Mouse (Mus musculus): ENCODE measurements around the gene Dpep3. TPM values are rescaled to one million over a fixed set of nuclear protein-coding genes. Genes with fewer than 3 reads are reported as not detected.

Dpep3 gene
- polyA plus RNA-seq, 1 experiment from 2014 or later, result not detected

DNA sequence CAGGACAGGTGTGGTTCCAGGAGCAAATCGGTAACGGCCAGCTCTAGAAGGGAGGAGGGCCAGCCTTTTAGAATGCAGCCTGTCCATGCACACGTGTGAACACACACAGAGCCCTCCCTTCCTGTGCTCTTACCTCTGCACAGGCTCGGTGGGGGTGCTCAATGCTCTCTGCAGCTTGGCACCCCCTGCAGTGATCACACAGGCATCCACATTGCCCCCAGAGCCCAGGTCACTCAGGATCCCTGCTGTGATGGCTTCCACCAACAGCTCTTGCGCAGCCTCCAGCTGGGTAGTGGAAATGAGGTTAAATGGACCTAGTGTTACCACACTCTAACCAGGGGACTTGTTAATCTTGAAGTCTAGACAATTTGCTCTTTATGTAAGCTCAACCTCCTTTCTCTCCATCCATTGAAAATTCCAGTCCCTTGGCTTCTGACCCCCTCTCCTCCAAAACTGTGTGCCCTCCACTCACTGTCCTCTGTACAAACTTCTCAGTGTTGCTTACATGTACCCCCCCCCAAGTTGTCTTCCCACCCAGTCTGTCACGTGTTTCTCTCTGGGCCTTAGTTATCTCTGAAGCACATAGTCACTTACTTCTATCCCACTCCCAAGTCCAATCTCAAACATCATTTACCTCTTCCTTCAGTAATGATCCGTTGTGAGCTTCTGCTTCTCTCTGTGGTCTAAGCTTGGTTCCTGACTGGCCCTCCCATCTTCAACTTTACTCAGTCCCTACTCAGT, 43.2 kb downstream of the Dpep3 start:
- H3K9me3 ChIP-seq (replicated peaks), result no peaks in the 10 kb centered on the region
- peak overlapping the region; percentile 77 for H3K4me3 ChIP-seq
- H3K36me3 ChIP-seq, result peaks cover 34% of the 10 kb centered on the region
- no peak for ATAC-seq (ENCODE audit: insufficient number of reproducible peaks, low FRiP score)
- H3K4me2 ChIP-seq, result peak overlapping the region; percentile 86
- H3K27me3 ChIP-seq (replicated peaks), result no peaks in the 10 kb centered on the region
- H3K4me1 ChIP-seq (replicated peaks), result peaks cover 22% of the 10 kb centered on the region
- H3K9ac ChIP-seq, result peak overlapping the region; percentile 70
- WGBS, result 26% methylated on average over 7 of the region's 7 CpGs
- peak overlapping the region; percentile 59; the same call in 1 of the 2 replicates for H3K27ac ChIP-seq (ENCODE audit: poor library complexity, severe bottlenecking)

DNA sequence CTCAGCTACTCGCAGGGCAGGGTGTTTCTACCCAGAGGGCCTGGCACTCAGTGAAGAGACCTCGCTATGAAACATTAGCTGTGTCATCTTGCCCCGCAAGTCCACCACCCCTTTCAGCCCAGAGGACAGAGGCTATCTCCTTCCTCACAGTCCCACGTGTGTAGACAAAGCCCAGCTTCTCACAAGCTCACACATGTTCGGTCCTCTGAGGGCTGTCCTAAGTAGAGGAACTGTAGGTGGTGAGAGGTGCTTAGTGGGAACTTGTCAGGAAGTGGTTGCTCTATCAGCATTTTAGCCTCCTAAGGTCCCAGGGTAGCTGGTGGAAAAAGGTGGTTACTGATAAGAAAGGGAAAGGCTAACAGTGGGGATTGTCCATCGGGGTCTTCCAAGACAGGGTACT, 44.1 kb downstream of the Dpep3 start:
- H3K4me3 ChIP-seq, result no peak overlapping the region
- no peak overlapping the region for H3K9ac ChIP-seq
- 54% methylated on average over 6 of the region's 6 CpGs for WGBS
- no peak overlapping the region for H3K27ac ChIP-seq (ENCODE audit: poor library complexity, severe bottlenecking)
- H3K27me3 ChIP-seq (replicated peaks), result no peaks in the 10 kb centered on the region
- H3K9me3 ChIP-seq (replicated peaks), result no peaks in the 10 kb centered on the region
- H3K4me1 ChIP-seq (replicated peaks), result peaks cover 24% of the 10 kb centered on the region
- H3K36me3 ChIP-seq, result peaks cover 32% of the 10 kb centered on the region
- no peak overlapping the region for H3K4me2 ChIP-seq
- no peak for ATAC-seq (ENCODE audit: insufficient number of reproducible peaks, low FRiP score)

DNA sequence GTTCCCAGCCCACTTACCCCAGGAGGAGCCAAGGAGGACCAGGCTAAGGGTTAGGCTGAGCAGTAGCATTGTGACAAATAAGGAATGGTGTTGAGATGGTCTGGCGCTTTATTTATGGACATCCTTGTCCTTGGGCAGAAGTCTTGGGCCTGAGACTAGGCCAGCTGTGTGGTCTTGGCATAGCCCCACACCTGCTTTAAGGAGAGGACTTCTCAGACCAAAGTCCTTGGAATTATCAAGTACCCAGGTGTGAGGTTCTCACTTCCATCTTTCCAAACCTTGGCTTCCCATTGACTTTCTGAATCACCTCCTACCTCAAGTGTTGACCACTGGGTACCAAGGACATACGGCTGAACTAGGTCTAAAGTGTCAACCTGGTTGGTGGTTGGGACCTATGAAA, 45.5 kb downstream of the Dpep3 start, which contains the start of gene Ctrl:
Ctrl (minus strand) TSS at position 101 of the 400 bp plus-strand sequence.
- H3K4me3 ChIP-seq, result no peak within 1 kb of the TSS
- no peak within 1 kb of the TSS for H3K4me2 ChIP-seq
- no peak for ATAC-seq (ENCODE audit: insufficient number of reproducible peaks, low FRiP score)
- WGBS, result 89% methylated on average over 2 of the region's 2 CpGs
- no peak within 1 kb of the TSS for H3K9ac ChIP-seq
- H3K9me3 ChIP-seq (replicated peaks), result no peaks in the 10 kb centered on the region
- H3K27ac ChIP-seq (ENCODE audit: poor library complexity, severe bottlenecking), result no peak within 1 kb of the TSS
- peaks cover 24% of the 10 kb centered on the region for H3K4me1 ChIP-seq (replicated peaks)
- H3K27me3 ChIP-seq (replicated peaks), result no peaks in the 10 kb centered on the region
- H3K36me3 ChIP-seq, result peaks cover 30% of the 10 kb centered on the region

DNA sequence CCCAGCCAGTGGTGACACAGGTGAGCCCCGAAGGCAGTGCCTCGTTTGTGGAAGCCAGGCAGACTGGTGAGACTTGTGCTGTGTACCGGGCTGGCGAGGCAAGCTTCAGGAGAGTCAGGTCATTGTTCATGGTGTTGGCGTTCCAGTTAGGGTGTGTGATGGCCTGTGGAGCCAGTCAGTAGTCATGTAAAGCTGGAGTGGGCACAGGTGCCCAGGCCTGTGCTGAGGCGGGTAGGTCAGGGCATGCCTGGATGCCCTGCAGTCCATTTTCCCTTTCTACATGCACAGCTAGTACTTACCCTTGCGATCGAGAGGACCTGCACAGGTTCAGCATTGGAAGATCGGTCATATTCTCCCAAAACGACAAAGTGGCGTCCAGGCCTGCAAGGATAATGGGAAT, 46.7 kb downstream of the Dpep3 start:
- ATAC-seq (ENCODE audit: insufficient number of reproducible peaks, low FRiP score), result no peak
- peaks cover 33% of the 10 kb centered on the region for H3K36me3 ChIP-seq
- no peaks in the 10 kb centered on the region for H3K27me3 ChIP-seq (replicated peaks)

DNA sequence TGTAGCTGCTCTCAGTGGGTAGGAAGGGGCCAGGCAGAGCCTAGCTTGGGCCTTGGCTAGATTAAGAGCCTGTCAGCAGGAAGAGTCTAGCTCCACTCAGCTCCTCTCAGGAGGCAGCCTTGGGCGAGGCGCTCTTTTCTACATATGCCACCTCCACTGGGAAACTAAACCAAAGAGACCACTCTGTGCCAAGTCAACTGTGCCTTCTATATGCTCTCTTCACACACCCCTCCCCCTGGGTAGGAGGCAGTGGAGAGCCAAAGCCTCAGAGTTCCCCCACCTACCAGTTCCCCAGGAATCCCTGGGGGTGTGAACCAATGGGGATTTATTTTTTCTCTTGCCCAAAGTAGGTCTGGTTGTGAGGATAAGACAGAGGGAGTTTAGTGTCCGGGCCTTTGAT, 48.0 kb downstream of the Dpep3 start:
- Histone ChIP-seq H3K4me3 (no peak overlapping the region), H3K9me3 (replicated peaks) (no peaks in the 10 kb centered on the region), H3K4me2 (no peak overlapping the region), H3K36me3 (peaks cover 37% of the 10 kb centered on the region), H3K27me3 (replicated peaks) (no peaks in the 10 kb centered on the region), H3K4me1 (replicated peaks) (peaks cover 13% of the 10 kb centered on the region), H3K9ac (no peak overlapping the region), H3K27ac (ENCODE audit: poor library complexity, severe bottlenecking) (no peak overlapping the region)
- 87% methylated on average over 3 of the region's 3 CpGs for WGBS
- ATAC-seq (ENCODE audit: insufficient number of reproducible peaks, low FRiP score), result no peak

More for the DNA sequence above, 46.7 kb downstream of the Dpep3 start:
- Histone ChIP-seq H3K27ac (ENCODE audit: poor library complexity, severe bottlenecking) (no peak overlapping the region), H3K9ac (no peak overlapping the region), H3K9me3 (replicated peaks) (no peaks in the 10 kb centered on the region), H3K4me3 (no peak overlapping the region), H3K4me1 (replicated peaks) (peaks cover 18% of the 10 kb centered on the region), H3K4me2 (no peak overlapping the region)
- WGBS, result 82% methylated on average over 11 of the region's 11 CpGs

DNA sequence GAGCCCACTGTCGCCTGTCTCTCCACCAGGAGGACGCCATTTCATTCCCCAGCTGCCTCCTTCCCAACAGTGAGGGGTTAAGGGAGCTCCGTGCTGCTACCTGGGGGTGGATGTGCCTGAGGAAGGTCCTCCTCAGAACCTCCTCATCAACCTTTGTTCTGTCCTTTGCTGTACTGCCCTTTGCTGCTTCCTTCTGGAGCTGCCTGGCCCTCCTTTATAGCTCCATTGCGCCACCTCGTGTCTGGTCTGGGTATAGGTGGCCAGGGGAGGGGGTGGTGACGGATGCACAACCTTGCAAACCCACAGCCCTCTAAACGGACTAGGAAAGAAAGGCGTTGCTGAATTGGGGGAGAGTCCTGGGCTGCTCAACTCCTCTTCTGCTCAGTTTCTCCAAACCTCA, 48.6 kb downstream of the Dpep3 start:
- ATAC-seq (ENCODE audit: insufficient number of reproducible peaks, low FRiP score), result peak; percentile 13; the same call in 1 of the 2 replicates
- Histone ChIP-seq H3K4me1 (replicated peaks) (peaks cover 6% of the 10 kb centered on the region; the same call in 1 of the 2 replicates), H3K4me2 (no peak overlapping the region), H3K9me3 (replicated peaks) (no peaks in the 10 kb centered on the region), H3K9ac (no peak overlapping the region), H3K27ac (ENCODE audit: poor library complexity, severe bottlenecking) (no peak overlapping the region), H3K4me3 (no peak overlapping the region), H3K27me3 (replicated peaks) (no peaks in the 10 kb centered on the region), H3K36me3 (peaks cover 42% of the 10 kb centered on the region)
- 16% methylated on average over 8 of the region's 8 CpGs for WGBS

DNA sequence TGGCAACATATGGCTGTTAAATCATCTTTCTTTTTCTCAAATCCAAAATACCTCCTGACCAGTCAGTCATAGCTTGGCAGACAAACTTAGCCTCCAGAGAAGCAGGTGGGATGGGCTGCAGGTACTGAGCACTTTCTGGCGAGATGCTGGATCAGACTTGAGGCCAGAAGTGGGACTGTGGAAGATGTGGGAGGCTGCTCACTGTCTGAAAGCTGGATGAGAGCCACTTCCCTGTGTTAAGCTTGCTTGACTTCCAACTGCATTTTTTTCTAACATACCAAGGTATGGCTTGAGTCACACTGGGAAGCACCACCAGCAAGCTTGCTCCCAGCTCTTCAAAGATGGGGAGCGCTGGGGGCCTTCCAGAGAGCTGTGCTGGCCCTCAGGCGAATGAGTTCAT, 54.1 kb downstream of the Dpep3 start:
- ATAC-seq (ENCODE audit: insufficient number of reproducible peaks, low FRiP score), result no peak
- Histone ChIP-seq H3K4me1 (replicated peaks) (peaks cover 8% of the 10 kb centered on the region), H3K36me3 (peaks cover 28% of the 10 kb centered on the region), H3K27ac (ENCODE audit: poor library complexity, severe bottlenecking) (no peak overlapping the region), H3K4me2 (no peak overlapping the region), H3K27me3 (replicated peaks) (no peaks in the 10 kb centered on the region), H3K4me3 (no peak overlapping the region), H3K9me3 (replicated peaks) (no peaks in the 10 kb centered on the region), H3K9ac (no peak overlapping the region)
- WGBS, result 68% methylated on average over 3 of the region's 3 CpGs

Small RNA genes within 50 kb of the gene (microRNA-seq; reads per million reads assigned to microRNA genes)
- gene Mir7074, result not detected

Other genes starting within 250 kb of the Dpep3 start
- 10.2 and 10.9 TPM in 2 replicates for gene Gfod2, start 220.8 kb downstream of the Dpep3 start, polyA plus RNA-seq (2016; fragmentation: Nextera tagmentation; extraction: Ambion mirVana)
- gene Ranbp10, start 152.1 kb downstream of the Dpep3 start, polyA plus RNA-seq (2016; fragmentation: Nextera tagmentation; extraction: Ambion mirVana), result 11.0 and 11.3 TPM in 2 replicates
- 0.14 and 0.15 TPM in 2 replicates for gene Tsnaxip1, start 151.7 kb downstream of the Dpep3 start, polyA plus RNA-seq (2016; fragmentation: Nextera tagmentation; extraction: Ambion mirVana)
- 42.8 and 46.9 TPM in 2 replicates for gene Cenpt, start 126.2 kb downstream of the Dpep3 start, polyA plus RNA-seq (2016; fragmentation: Nextera tagmentation; extraction: Ambion mirVana)
- gene Thap11, start 124.3 kb downstream of the Dpep3 start, polyA plus RNA-seq (2016; fragmentation: Nextera tagmentation; extraction: Ambion mirVana), result 53.8 and 59.3 TPM in 2 replicates
- 201 and 224 TPM in 2 replicates for gene Nutf2, start 118.8 kb downstream of the Dpep3 start, polyA plus RNA-seq (2016; fragmentation: Nextera tagmentation; extraction: Ambion mirVana)
- gene Edc4, start 98.5 kb downstream of the Dpep3 start, polyA plus RNA-seq (2016; fragmentation: Nextera tagmentation; extraction: Ambion mirVana), result 42.2 and 43.9 TPM in 2 replicates
- 0.31 and 0.35 TPM in 2 replicates for gene Nrn1l, start 85.9 kb downstream of the Dpep3 start, polyA plus RNA-seq (2016; fragmentation: Nextera tagmentation; extraction: Ambion mirVana)
- gene Pskh1, start 79.0 kb downstream of the Dpep3 start, polyA plus RNA-seq (2016; fragmentation: Nextera tagmentation; extraction: Ambion mirVana), result 27.1 and 27.4 TPM in 2 replicates
- gene Ctrl, start 45.6 kb downstream of the Dpep3 start, polyA plus RNA-seq (2016; fragmentation: Nextera tagmentation; extraction: Ambion mirVana), result 0.73 and 1.1 TPM in 2 replicates
- gene Psmb10, start 41.0 kb downstream of the Dpep3 start, polyA plus RNA-seq (2016; fragmentation: Nextera tagmentation; extraction: Ambion mirVana), result 45.2 and 49.1 TPM in 2 replicates
- 2.0 and 2.3 TPM in 2 replicates for gene Lcat, start 36.0 kb downstream of the Dpep3 start, polyA plus RNA-seq (2016; fragmentation: Nextera tagmentation; extraction: Ambion mirVana)
- gene Slc12a4, start 13.3 kb downstream of the Dpep3 start, polyA plus RNA-seq (2016; fragmentation: Nextera tagmentation; extraction: Ambion mirVana), result 57.5 and 58.3 TPM in 2 replicates
- gene Dus2, start 11.9 kb upstream of the Dpep3 start, polyA plus RNA-seq (2016; fragmentation: Nextera tagmentation; extraction: Ambion mirVana), result 15.2 TPM in 2 replicates
- 0.17 TPM in 1 of 2 replicates, not detected in the other for gene Dpep2nb, start 26.5 kb upstream of the Dpep3 start, polyA plus RNA-seq (2016; fragmentation: Nextera tagmentation; extraction: Ambion mirVana)
- 12.7 and 13.7 TPM in 2 replicates for gene Ddx28, start 32.5 kb upstream of the Dpep3 start, polyA plus RNA-seq (2016; fragmentation: Nextera tagmentation; extraction: Ambion mirVana)
- gene Nfatc3, start 79.4 kb upstream of the Dpep3 start, polyA plus RNA-seq (2016; fragmentation: Nextera tagmentation; extraction: Ambion mirVana), result 4.6 and 5.3 TPM in 2 replicates
- gene Esrp2, start 157.5 kb upstream of the Dpep3 start, polyA plus RNA-seq (2016; fragmentation: Nextera tagmentation; extraction: Ambion mirVana), result 0.77 and 0.85 TPM in 2 replicates
- gene Pla2g15, start 171.0 kb upstream of the Dpep3 start, polyA plus RNA-seq (2016; fragmentation: Nextera tagmentation; extraction: Ambion mirVana), result 10.5 and 11.4 TPM in 2 replicates
- gene Slc7a6, start 189.4 kb upstream of the Dpep3 start, polyA plus RNA-seq (2016; fragmentation: Nextera tagmentation; extraction: Ambion mirVana), result 35.4 and 36.5 TPM in 2 replicates
- 22.6 and 22.9 TPM in 2 replicates for gene Slc7a6os, start 231.5 kb upstream of the Dpep3 start, polyA plus RNA-seq (2016; fragmentation: Nextera tagmentation; extraction: Ambion mirVana)
- 35.5 and 38.2 TPM in 2 replicates for gene Prmt7, start 231.5 kb upstream of the Dpep3 start, polyA plus RNA-seq (2016; fragmentation: Nextera tagmentation; extraction: Ambion mirVana)

Data from heart, embryonic 12.5 days (tissue).